Mouse (Mus musculus) retina, adult 2 months (tissue): ENCODE data around the gene Rpsa.
"Not testable (repeated sequence)": the region's sequence is repeated elsewhere in the genome, so short reads cannot be mapped to it uniquely, and the experiment has no call there.

Experiments used
- DNase-seq: peaks from one replicate; pipeline ENCODE4 v3.0.0-alpha.2; 2012; ENCODE audit warnings: low read depth, low spot score

The Rpsa gene

GRCm38 (mm10) chr9:120127538-120128251 is at the start of gene Rpsa:
Gene Rpsa, plus strand, starts transcription at chr9:120127689.
- peak; percentile 96 for DNase-seq

GRCm38 (mm10) chr9:120078241-120078640 is 49.2 kb upstream of the Rpsa start:
- no peak for DNase-seq

- DNase-seq = no peak
Measured at GRCm38 (mm10) chr9:120079901-120080300, 47.6 kb upstream of the Rpsa start.

DNA sequence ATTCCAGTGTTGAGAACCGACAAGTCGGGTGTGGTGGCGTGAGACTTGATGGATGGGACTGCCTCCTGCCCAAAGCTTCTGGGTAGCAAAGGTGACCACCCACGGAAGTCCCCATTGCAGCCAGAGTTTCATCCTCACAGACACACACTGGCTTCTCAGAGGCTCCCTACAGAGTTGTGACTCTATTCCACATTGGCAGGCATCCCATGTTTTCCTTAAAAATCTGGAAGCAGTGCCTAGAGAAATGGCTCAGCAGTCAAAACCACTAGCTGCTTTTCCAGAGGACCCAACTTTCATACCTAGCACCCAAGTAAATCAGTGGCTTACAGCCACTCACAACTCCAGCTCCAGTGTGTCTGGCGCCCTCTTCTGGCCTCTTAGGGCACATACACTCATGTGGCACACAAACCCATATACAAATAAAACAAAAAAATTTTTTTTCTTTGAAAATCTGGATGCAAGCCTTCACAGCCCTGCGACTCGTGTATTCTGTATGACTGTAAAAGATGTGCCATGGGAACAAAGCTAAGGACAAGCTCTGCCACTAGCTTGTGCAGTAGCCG is 46.9 kb upstream of the Rpsa start:
- DNase-seq = no peak

DNA sequence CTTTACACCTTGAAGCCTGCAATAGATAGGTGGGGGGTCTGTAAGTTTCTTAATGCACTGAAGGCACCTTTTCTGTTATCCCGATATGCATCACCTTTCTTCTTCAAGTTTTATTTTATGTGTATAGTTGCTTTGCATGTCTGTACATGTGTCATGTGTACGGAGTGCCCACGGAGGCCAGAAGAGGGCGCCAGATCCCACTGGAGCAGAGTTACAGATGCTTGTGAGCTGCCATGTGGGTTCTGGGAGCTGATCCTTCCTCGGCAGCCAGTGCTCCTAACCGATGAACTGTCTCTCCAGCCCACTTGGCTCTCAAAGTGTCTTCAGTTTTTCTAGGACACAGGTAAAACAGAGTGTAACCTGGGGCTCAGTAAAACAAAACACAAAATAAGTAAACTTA is 46.2 kb upstream of the Rpsa start:
- DNase-seq = no peak

DNA sequence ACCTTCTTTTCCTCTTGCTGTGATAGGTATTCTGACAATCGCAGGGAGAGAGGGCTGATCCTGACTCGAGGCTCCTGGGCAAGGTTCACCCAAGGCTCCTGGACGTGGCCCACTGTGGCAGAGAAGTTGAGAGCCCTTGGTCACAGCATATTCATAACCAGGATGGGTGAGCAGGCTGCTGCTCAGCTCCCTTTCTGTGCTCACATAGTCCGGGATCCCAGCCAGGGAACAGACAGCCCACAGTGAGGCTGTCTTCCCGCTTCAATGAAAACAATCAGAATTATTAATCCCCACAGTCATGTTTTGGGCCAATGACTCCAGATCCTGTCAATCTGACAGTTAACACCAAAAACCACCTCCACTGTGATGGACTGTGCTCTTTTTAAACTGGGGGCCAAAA is 45.5 kb upstream of the Rpsa start:
- no peak for DNase-seq

DNA sequence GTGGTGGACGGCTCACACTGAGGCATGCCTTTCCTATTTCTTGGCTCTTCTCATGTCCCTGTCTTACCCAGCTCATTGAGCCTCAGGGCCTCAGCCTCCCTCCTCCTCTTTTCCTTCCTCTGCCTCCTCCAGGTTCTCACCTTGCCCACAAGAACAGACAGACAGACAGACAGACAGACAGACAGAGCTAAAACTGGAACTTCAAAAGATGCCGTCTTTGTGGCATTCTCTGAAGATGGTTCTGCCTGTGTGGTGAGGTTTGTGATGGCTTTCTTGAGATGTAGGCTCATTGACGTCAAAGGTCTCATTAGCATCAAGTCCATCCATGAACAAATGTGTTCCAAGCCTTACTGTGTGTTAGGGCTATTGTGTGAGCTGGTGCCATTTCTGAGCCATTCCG is 44.8 kb upstream of the Rpsa start:
- no peak for DNase-seq

GRCm38 (mm10) chr9:120083158-120083894 is 44.2 kb upstream of the Rpsa start:
- no peak for DNase-seq

DNA sequence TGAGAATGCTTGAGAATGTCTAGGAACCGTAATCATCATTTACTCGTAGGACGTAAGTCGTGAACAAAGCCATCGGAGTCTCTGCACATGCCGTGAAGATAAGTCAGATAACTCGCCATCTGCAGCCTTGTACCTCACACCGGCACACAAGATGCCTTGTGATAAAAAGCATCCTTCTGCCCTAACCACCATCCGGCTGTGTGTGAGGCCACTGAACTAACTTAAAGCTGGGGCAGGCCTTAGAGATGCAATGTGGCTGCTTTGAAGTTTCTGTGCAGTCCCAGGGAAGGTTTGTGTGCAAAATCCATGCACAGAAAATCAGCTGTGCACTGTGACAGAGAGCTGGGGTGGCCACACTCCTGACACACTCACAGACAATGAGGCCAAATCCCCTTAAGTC is 43.1 kb upstream of the Rpsa start:
- DNase-seq = no peak

- no peak for DNase-seq
Measured at GRCm38 (mm10) chr9:120089125-120089524, 38.4 kb upstream of the Rpsa start.

DNA sequence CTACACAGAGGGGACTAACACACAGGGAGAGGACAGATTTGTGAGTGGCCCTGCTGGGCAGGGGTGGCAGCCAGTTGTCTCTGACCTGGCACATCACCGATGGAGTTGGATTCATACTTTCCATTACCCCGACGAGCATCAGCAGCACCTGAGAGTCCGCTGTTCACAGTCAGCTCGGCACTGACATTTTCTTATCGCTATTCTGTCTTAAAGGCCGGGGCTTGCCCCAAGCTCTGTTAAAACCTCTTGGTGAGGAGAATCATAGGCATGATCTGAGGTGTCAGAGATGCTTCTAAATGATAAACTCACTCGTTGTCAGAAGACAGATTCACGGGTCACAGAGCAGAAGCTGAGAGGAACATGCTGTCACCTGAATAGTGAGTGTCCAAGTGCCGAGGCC is 36.4 kb upstream of the Rpsa start:
- DNase-seq = no peak

DNA sequence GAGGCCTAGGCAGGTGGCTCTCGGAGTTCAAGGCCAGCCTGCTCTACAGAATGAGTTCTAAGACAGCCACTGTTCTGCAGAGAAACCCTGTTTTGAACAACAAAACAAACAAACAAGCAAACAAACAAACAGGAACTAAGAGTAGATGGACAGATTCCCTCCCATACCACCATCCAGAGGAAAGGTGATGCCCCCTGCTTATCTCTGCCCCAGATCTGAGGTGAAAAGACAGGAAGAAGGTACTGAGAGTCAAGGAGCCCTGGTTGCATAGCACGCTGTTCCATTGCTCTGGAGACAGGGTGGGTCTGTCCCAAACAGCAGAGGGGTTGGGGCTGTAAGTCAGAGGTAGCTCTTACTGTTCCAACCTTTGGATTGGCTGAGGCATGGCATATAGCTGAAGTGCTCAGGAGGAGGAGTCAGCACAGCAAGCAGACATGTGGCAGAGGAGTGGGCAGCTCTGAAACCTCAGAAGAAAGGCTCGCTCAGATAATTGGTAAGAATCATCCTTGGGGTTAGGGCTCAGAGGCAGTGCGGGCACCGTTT is 35.7 kb upstream of the Rpsa start, which contains the start of gene Ccr8:
Gene Ccr8 (plus strand): TSS at position 419 of the 543 bp plus-strand sequence.
- no peak for DNase-seq

DNA sequence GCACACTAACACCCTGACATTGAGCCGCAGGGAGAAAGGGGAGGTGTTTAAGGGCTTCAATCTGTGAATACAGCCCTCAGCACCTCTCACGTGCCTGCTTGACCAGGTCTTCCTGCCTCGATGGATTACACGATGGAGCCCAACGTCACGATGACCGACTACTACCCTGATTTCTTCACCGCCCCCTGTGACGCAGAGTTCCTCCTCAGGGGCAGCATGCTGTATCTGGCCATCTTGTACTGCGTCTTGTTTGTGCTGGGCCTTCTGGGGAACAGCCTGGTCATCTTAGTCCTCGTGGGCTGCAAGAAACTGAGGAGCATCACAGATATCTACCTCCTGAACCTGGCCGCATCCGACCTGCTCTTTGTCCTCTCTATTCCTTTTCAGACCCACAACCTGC is 33.8 kb upstream of the Rpsa start:
- DNase-seq = no peak

- no peak for DNase-seq
Measured at GRCm38 (mm10) chr9:120095886-120096285, 31.6 kb upstream of the Rpsa start.

- peak; percentile 40 for DNase-seq
Measured at GRCm38 (mm10) chr9:120098682-120099081, 28.8 kb upstream of the Rpsa start.

DNA sequence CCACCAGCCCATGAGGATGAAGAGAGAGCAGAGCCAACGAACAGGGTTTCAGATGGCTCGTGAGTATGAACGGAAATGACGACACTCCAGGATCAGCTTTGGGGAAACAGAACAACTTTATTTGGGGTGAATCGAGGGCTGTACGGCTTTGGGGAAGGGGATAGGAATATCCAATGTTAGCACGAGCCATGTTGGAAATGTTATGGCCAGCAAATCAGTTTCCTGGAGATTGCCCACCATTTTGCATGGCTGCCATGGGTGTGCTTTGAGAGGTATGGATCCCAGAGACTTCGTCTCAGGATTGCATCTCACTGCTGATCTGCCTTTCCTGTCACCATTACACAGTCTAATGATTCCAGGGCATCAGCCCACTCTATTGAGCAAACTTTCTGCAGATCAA is 28.2 kb upstream of the Rpsa start:
- DNase-seq = no peak

- no peak for DNase-seq
Measured at GRCm38 (mm10) chr9:120101165-120101564, 26.3 kb upstream of the Rpsa start.

DNA sequence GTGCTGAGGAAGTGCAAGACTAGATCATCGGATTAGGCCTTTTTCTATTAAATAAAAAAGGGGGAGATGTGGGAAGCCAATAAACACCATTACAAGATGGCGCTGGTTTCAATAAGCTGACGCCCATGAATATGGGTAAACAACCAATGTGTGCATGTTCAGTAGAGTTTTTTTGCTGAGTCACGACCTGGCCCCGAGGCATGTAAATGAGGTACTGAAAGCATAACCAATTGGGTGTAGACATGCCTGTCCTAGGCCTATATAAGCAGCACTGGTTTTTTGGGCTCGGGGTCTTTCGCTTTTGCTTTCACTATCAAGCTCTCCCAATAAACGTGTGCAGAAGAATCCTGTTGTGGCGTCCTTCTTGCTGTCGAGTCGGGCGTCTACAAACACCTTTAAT is 18.5 kb upstream of the Rpsa start:
- not testable (repeated sequence) for DNase-seq

- DNase-seq = peak; percentile 79
Measured at GRCm38 (mm10) chr9:120110211-120111018, 17.1 kb upstream of the Rpsa start, which contains the start of gene Slc25a38. Gene Slc25a38, plus strand, starts transcription at chr9:120110374.

DNA sequence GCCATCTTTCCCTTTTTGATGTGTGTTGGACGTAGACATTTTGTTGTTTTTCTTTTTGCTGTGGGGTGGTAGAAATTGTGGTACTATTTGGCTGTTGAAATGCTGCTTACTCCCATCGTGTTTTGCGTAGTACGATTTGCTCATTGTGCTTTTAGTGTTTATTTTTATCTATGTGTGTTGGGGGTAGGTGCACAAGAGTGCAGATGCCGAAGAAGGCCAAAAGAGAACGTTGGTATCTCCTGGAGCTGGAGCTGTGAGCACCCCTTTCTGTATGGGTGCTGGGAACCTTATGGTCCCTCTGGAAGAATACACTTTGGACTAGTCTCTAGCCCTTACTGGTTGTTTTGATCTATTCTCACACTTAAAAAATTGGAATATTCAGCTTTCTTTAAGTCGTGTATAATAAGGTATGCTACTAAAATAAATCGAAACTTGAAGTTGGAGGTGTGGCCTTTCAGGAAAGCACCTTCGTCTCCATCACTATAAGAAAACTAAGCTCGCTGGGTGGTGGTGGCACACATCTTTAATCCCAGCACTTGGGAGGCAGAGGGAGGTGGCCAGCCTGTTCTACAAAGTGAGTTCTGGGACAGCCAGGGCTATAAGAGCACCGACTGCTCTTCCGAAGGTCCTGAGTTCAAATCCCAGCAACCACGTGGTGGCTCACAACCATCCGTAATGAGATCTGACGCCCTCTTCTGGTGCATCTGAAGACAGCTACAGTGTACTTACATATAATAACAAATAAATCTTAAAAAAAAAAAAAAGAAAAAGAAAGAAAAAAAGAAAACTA is 16.1 kb upstream of the Rpsa start:
- no peak for DNase-seq

DNA sequence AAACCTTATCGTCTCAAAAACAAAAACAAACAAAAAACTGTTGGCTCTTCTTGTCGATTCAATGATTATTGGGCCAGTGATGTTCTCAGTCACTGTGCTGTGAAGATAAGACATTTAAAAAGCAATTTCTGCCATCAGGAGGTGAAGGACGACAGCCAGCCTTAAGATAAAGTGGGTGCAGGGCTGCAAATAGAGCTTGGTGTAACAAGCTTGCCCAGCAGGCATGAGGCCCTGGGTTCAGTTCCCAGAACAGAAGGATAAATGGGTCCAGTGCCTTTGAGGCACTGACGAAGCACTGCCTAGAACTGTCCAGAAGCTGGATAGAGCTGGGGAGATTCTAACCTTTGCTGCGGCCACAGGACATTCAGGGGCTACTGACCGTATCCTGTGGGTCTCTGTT is 15.0 kb upstream of the Rpsa start:
- no peak for DNase-seq
